In genomic region chr1:189661856-189662255, GRCm38 (mm10) we compare ENCODE assay signal across 8 mouse cellular contexts. TPM values are rescaled to one million over a fixed set of nuclear protein-coding genes. Genes with fewer than 3 reads are reported as not detected.
DNase-seq lines count a peak whose midpoint lies in the region; ATAC-seq and TF ChIP-seq lines count a peak whose summit lies in the region.

No protein-coding gene starts in this region.

- peaks cover 0 to 4% of the 10 kb centered on the region in 2 experiments; a peak in 1 of 4 replicates for H3K4me1 ChIP-seq in ES-E14 (ENCODE audit: control insufficient read depth in 2 of 2, insufficient read depth in 2 of 2, low read length in 2 of 2, poor library complexity in 1 of 2)
- H3K4me1 ChIP-seq in cortical plate, adult 2 months (ENCODE audit: control insufficient read depth, insufficient read depth, low read length), result no peaks in the 10 kb centered on the region
- H3K4me1 ChIP-seq in liver, postnatal 0 days (ENCODE audit: insufficient read depth), result no peaks in the 10 kb centered on the region; the same call in 1 of the 2 replicates

- no peak for TF ChIP-seq POLR2A in cortical plate, adult 2 months (IDR thresholded peaks at IDR 0.05; ENCODE audit: extremely low read depth, insufficient read depth, low read length)

- in situ Hi-C loops in ES-E14 (cut with MboI; ENCODE audit: low sequenced_read_pairs in 2 of 2, unreplicated experiment in 2 of 2), result no loop called here

- H3K9me3 ChIP-seq in ES-E14 (ENCODE audit: control insufficient read depth, insufficient read depth, low read depth, low read length), result no peaks in the 10 kb centered on the region
- H3K9me3 ChIP-seq in liver, postnatal 0 days (ENCODE audit: low read length), result no peaks in the 10 kb centered on the region

- no peak overlapping the region for H3K27ac ChIP-seq in ES-E14 (ENCODE audit: insufficient read depth, low read depth, low read length, poor library complexity, severe bottlenecking)
- H3K27ac ChIP-seq in cortical plate, adult 2 months (ENCODE audit: insufficient read depth, low read length), result no peak overlapping the region
- no peak overlapping the region for H3K27ac ChIP-seq in liver, postnatal 0 days (ENCODE audit: low read depth)

- no peak overlapping the region for H3K9ac ChIP-seq in ES-E14 (ENCODE audit: insufficient read depth, low read depth, low read length, poor library complexity, severe bottlenecking)
- no peak overlapping the region for H3K9ac ChIP-seq in liver, postnatal 0 days (replicated peaks)

- no peak for TF ChIP-seq EP300 in liver, postnatal 0 days (IDR thresholded peaks at IDR 0.05; ENCODE audit: low read depth)

- peak; percentile 28 for DNase-seq in adrenal gland, adult 2 months
- no peak for DNase-seq in adrenal gland, postnatal 25 days
- DNase-seq in layer of hippocampus, adult 11-12 months (ENCODE audit: low spot score), result peak; percentile 53
- no peak for DNase-seq in layer of hippocampus, adult 9-11 months
- peak; percentile 40 for DNase-seq in ES-E14 (ENCODE audit: low read depth, low spot score)
- no peak for DNase-seq in liver, postnatal 0 days
- DNase-seq in gastrocnemius, postnatal 10 days, result no peak

- ATAC-seq in liver, postnatal 0 days, result no peak

- no peak overlapping the region for H3K4me3 ChIP-seq in ES-E14 (ENCODE audit: insufficient read depth in 1 of 2, low read depth in 1 of 2, low read length in 2 of 2, poor library complexity in 1 of 2, severe bottlenecking in 1 of 2)
- no peak overlapping the region for H3K4me3 ChIP-seq in cortical plate, adult 2 months (ENCODE audit: insufficient read depth, low read length)
- no peak overlapping the region for H3K4me3 ChIP-seq in liver, postnatal 0 days (ENCODE audit: low read depth, low read length)

- peaks cover 18% of the 10 kb centered on the region for H3K36me3 ChIP-seq in ES-E14 (ENCODE audit: control insufficient read depth, insufficient read depth, low read length, poor library complexity, severe bottlenecking)
- peaks cover 53% of the 10 kb centered on the region for H3K36me3 ChIP-seq in liver, postnatal 0 days (replicated peaks; ENCODE audit: insufficient read depth, low read length)

- H3K27me3 ChIP-seq in liver, postnatal 0 days (ENCODE audit: insufficient read depth, low read length), result no peaks in the 10 kb centered on the region

- H3K4me2 ChIP-seq in liver, postnatal 0 days (ENCODE audit: low read depth, low read length), result no peak overlapping the region

- TF ChIP-seq CTCF in cortical plate, adult 2 months (IDR thresholded peaks at IDR 0.05; ENCODE audit: extremely low read depth, insufficient read depth, low read length), result peak; percentile 38; the same call in 1 of the 2 replicates
- peak; percentile 68 for TF ChIP-seq CTCF in liver, postnatal 0 days (IDR thresholded peaks at IDR 0.05; ENCODE audit: low read depth)

TF ChIP-seq in ES-E14, 5 proteins besides CTCF, POLR2A, EP300 and RAD21:
- TF ChIP-seq ZNF384 (IDR thresholded peaks at IDR 0.05; ENCODE audit: low read depth, low read length), result no peak
- no peak for TF ChIP-seq MAFK (IDR thresholded peaks at IDR 0.05; ENCODE audit: insufficient read depth, low read depth, low read length)

RNA-seq across cellular contexts. Expression of gene Cenpf, which starts 26.0 kb away (rescaled TPM):
- total RNA-seq in adrenal gland, adult 2 months (2021), result 1 to 10 TPM; 2.5 to 3.0 TPM
- 0.18 and 0.31 TPM in 2 replicates for polyA plus RNA-seq in adrenal gland, adult 2 months (2012; rRNA removed)
- total RNA-seq in adrenal gland, postnatal 25 days (2021), result 7.2 and 11.9 TPM in 2 replicates
- total RNA-seq in ES-E14 (2012; rRNA removed), result 46.5 and 69.7 TPM in 2 replicates
- 0.15 and 0.23 TPM in 2 replicates for polyA plus RNA-seq in cortical plate, adult 2 months (2012; rRNA removed)
- 30.7 and 35.0 TPM in 2 replicates for polyA plus RNA-seq in liver, postnatal 0 days (2015; fragmentation: Nextera tagmentation; extraction: Ambion mirVana)
- total RNA-seq in gastrocnemius, postnatal 10 days (2021), result 10 to 100 TPM in 1 of 2 experiments, 1 to 10 TPM in 1; 8.3 to 12.5 TPM

Comparison
In these comparisons a context has a peak if more than half of its experiments do, and no peak if none do; other contexts are left out.
1. DNase-seq: peak in adrenal gland, adult 2 months (single experiment), layer of hippocampus, adult 11-12 months (single experiment) and ES-E14 (single experiment); none in adrenal gland, postnatal 25 days (single experiment), layer of hippocampus, adult 9-11 months (single experiment), liver, postnatal 0 days (single experiment) and gastrocnemius, postnatal 10 days (single experiment).